Mouse (Mus musculus): ENCODE results near the gene Cmss1. TPM values are rescaled to one million over a fixed set of nuclear protein-coding genes. Genes with fewer than 3 reads are reported as not detected.

Gene Cmss1
- polyA plus RNA-seq, 1 experiment from 2014 or later, result 50.4 TPM

GRCm38 (mm10) chr16:57339765-57340612, 266.7 kb downstream of the Cmss1 start:
- no peak for ATAC-seq (ENCODE audit: insufficient number of reproducible peaks, insufficient read depth, low FRiP score, low read depth)
- H3K36me3 ChIP-seq (ENCODE audit: control insufficient read depth, insufficient read depth, low read length), result no peaks in the 10 kb centered on the region
- H3K4me2 ChIP-seq (replicated peaks; ENCODE audit: low read depth, low read length), result no peak overlapping the region
- H3K27ac ChIP-seq (ENCODE audit: low read length), result no peak overlapping the region
- WGBS, result 85% methylated on average over 8 of the region's 8 CpGs
- no peaks in the 10 kb centered on the region for H3K4me1 ChIP-seq (ENCODE audit: control insufficient read depth, insufficient read depth, low read length)
- H3K27me3 ChIP-seq (ENCODE audit: control insufficient read depth, insufficient read depth, low read length), result no peaks in the 10 kb centered on the region
- H3K4me3 ChIP-seq (ENCODE audit: low read depth, low read length), result no peak overlapping the region
- no peaks in the 10 kb centered on the region for H3K9me3 ChIP-seq (ENCODE audit: control insufficient read depth, low read depth, low read length)
- no peak overlapping the region for H3K9ac ChIP-seq (replicated peaks; ENCODE audit: low read depth, low read length)

GRCm38 (mm10) chr16:57336770-57337423, 269.8 kb downstream of the Cmss1 start:
- no peaks in the 10 kb centered on the region for H3K4me1 ChIP-seq (ENCODE audit: control insufficient read depth, insufficient read depth, low read length)
- H3K36me3 ChIP-seq (ENCODE audit: control insufficient read depth, insufficient read depth, low read length), result no peaks in the 10 kb centered on the region
- H3K27ac ChIP-seq (ENCODE audit: low read length), result no peak overlapping the region
- H3K9ac ChIP-seq (replicated peaks; ENCODE audit: low read depth, low read length), result no peak overlapping the region
- H3K9me3 ChIP-seq (ENCODE audit: control insufficient read depth, low read depth, low read length), result no peaks in the 10 kb centered on the region
- no peaks in the 10 kb centered on the region for H3K27me3 ChIP-seq (ENCODE audit: control insufficient read depth, insufficient read depth, low read length)
- H3K4me2 ChIP-seq (replicated peaks; ENCODE audit: low read depth, low read length), result no peak overlapping the region
- H3K4me3 ChIP-seq (ENCODE audit: low read depth, low read length), result no peak overlapping the region
- 51% methylated on average over 11 of the region's 11 CpGs for WGBS
- no peak for ATAC-seq (ENCODE audit: insufficient number of reproducible peaks, insufficient read depth, low FRiP score, low read depth)

- Histone ChIP-seq H3K27ac (ENCODE audit: low read length) (no peak overlapping the region), H3K4me3 (ENCODE audit: low read depth, low read length) (no peak overlapping the region), H3K27me3 (ENCODE audit: control insufficient read depth, insufficient read depth, low read length) (no peaks in the 10 kb centered on the region), H3K4me2 (replicated peaks; ENCODE audit: low read depth, low read length) (no peak overlapping the region), H3K9ac (replicated peaks; ENCODE audit: low read depth, low read length) (no peak overlapping the region), H3K36me3 (ENCODE audit: control insufficient read depth, insufficient read depth, low read length) (no peaks in the 10 kb centered on the region), H3K4me1 (ENCODE audit: control insufficient read depth, insufficient read depth, low read length) (no peaks in the 10 kb centered on the region), H3K9me3 (ENCODE audit: control insufficient read depth, low read depth, low read length) (no peaks in the 10 kb centered on the region)
- 64% methylated on average over 7 of the region's 7 CpGs for WGBS
- no peak for ATAC-seq (ENCODE audit: insufficient number of reproducible peaks, insufficient read depth, low FRiP score, low read depth)
These were observed 274.4 kb downstream of the Cmss1 start for GRCm38 (mm10) chr16:57332301-57332700.

GRCm38 (mm10) chr16:57330111-57330510, 276.6 kb downstream of the Cmss1 start:
- Histone ChIP-seq H3K4me1 (ENCODE audit: control insufficient read depth, insufficient read depth, low read length) (no peaks in the 10 kb centered on the region), H3K36me3 (ENCODE audit: control insufficient read depth, insufficient read depth, low read length) (no peaks in the 10 kb centered on the region), H3K9me3 (ENCODE audit: control insufficient read depth, low read depth, low read length) (no peaks in the 10 kb centered on the region), H3K4me3 (ENCODE audit: low read depth, low read length) (no peak overlapping the region), H3K27me3 (ENCODE audit: control insufficient read depth, insufficient read depth, low read length) (no peaks in the 10 kb centered on the region), H3K9ac (replicated peaks; ENCODE audit: low read depth, low read length) (no peak overlapping the region), H3K4me2 (replicated peaks; ENCODE audit: low read depth, low read length) (no peak overlapping the region), H3K27ac (ENCODE audit: low read length) (no peak overlapping the region)
- WGBS, result 85% methylated on average over 2 of the region's 2 CpGs
- no peak for ATAC-seq (ENCODE audit: insufficient number of reproducible peaks, insufficient read depth, low FRiP score, low read depth)

- WGBS, result 81% methylated on average over 8 of the region's 8 CpGs
These were observed 277.6 kb downstream of the Cmss1 start for GRCm38 (mm10) chr16:57329028-57329427.

GRCm38 (mm10) chr16:57326996-57327395, 279.7 kb downstream of the Cmss1 start:
- H3K9me3 ChIP-seq (ENCODE audit: control insufficient read depth, low read depth, low read length), result no peaks in the 10 kb centered on the region
- no peaks in the 10 kb centered on the region for H3K4me1 ChIP-seq (ENCODE audit: control insufficient read depth, insufficient read depth, low read length)
- H3K4me2 ChIP-seq (replicated peaks; ENCODE audit: low read depth, low read length), result no peak overlapping the region
- no peak overlapping the region for H3K4me3 ChIP-seq (ENCODE audit: low read depth, low read length)
- ATAC-seq (ENCODE audit: insufficient number of reproducible peaks, insufficient read depth, low FRiP score, low read depth), result no peak
- H3K9ac ChIP-seq (replicated peaks; ENCODE audit: low read depth, low read length), result no peak overlapping the region
- no peak overlapping the region for H3K27ac ChIP-seq (ENCODE audit: low read length)
- H3K36me3 ChIP-seq (ENCODE audit: control insufficient read depth, insufficient read depth, low read length), result no peaks in the 10 kb centered on the region
- WGBS, result 80% methylated on average over 7 of the region's 7 CpGs
- no peaks in the 10 kb centered on the region for H3K27me3 ChIP-seq (ENCODE audit: control insufficient read depth, insufficient read depth, low read length)

More at GRCm38 (mm10) chr16:57329028-57329427, 277.6 kb downstream of the Cmss1 start:
- no peaks in the 10 kb centered on the region for H3K9me3 ChIP-seq (ENCODE audit: control insufficient read depth, low read depth, low read length)
- no peak for ATAC-seq (ENCODE audit: insufficient number of reproducible peaks, insufficient read depth, low FRiP score, low read depth)
- H3K4me3 ChIP-seq (ENCODE audit: low read depth, low read length), result no peak overlapping the region
- no peaks in the 10 kb centered on the region for H3K4me1 ChIP-seq (ENCODE audit: control insufficient read depth, insufficient read depth, low read length)
- no peaks in the 10 kb centered on the region for H3K36me3 ChIP-seq (ENCODE audit: control insufficient read depth, insufficient read depth, low read length)
- H3K4me2 ChIP-seq (replicated peaks; ENCODE audit: low read depth, low read length), result no peak overlapping the region
- no peak overlapping the region for H3K9ac ChIP-seq (replicated peaks; ENCODE audit: low read depth, low read length)
- H3K27me3 ChIP-seq (ENCODE audit: control insufficient read depth, insufficient read depth, low read length), result no peaks in the 10 kb centered on the region
- no peak overlapping the region for H3K27ac ChIP-seq (ENCODE audit: low read length)

- Histone ChIP-seq H3K4me1 (ENCODE audit: control insufficient read depth, insufficient read depth, low read length) (peaks cover 15% of the 10 kb centered on the region), H3K9ac (replicated peaks; ENCODE audit: low read depth, low read length) (no peak overlapping the region), H3K27me3 (ENCODE audit: control insufficient read depth, insufficient read depth, low read length) (no peaks in the 10 kb centered on the region), H3K9me3 (ENCODE audit: control insufficient read depth, low read depth, low read length) (no peaks in the 10 kb centered on the region), H3K4me2 (replicated peaks; ENCODE audit: low read depth, low read length) (no peak overlapping the region), H3K4me3 (ENCODE audit: low read depth, low read length) (no peak overlapping the region), H3K36me3 (ENCODE audit: control insufficient read depth, insufficient read depth, low read length) (no peaks in the 10 kb centered on the region), H3K27ac (ENCODE audit: low read length) (no peak overlapping the region)
- 77% methylated on average over 7 of the region's 7 CpGs for WGBS
- no peak for ATAC-seq (ENCODE audit: insufficient number of reproducible peaks, insufficient read depth, low FRiP score, low read depth)
These were observed 287.2 kb downstream of the Cmss1 start for GRCm38 (mm10) chr16:57319284-57320124.

- H3K4me1 ChIP-seq (ENCODE audit: control insufficient read depth, insufficient read depth, low read length), result peaks cover 15% of the 10 kb centered on the region
- no peak overlapping the region for H3K4me3 ChIP-seq (ENCODE audit: low read depth, low read length)
- H3K27ac ChIP-seq (ENCODE audit: low read length), result no peak overlapping the region
- no peaks in the 10 kb centered on the region for H3K36me3 ChIP-seq (ENCODE audit: control insufficient read depth, insufficient read depth, low read length)
- ATAC-seq (ENCODE audit: insufficient number of reproducible peaks, insufficient read depth, low FRiP score, low read depth), result no peak
- no peaks in the 10 kb centered on the region for H3K27me3 ChIP-seq (ENCODE audit: control insufficient read depth, insufficient read depth, low read length)
- no peak overlapping the region for H3K4me2 ChIP-seq (replicated peaks; ENCODE audit: low read depth, low read length)
- no peaks in the 10 kb centered on the region for H3K9me3 ChIP-seq (ENCODE audit: control insufficient read depth, low read depth, low read length)
- H3K9ac ChIP-seq (replicated peaks; ENCODE audit: low read depth, low read length), result no peak overlapping the region
- 58% methylated on average over 8 of the region's 8 CpGs for WGBS
These were observed 288.0 kb downstream of the Cmss1 start for GRCm38 (mm10) chr16:57318637-57319125.
